Mouse (Mus musculus) ES-Bruce4 (cell line): Measurements from ENCODE around the gene Patj.

ENCODE experiments used
- CTCF ChIP-seq: IDR thresholded peaks from one replicate; pipeline ENCODE4 v1.8.1; 2011; ENCODE audit warnings: low read depth, low read length
- EP300 ChIP-seq: IDR thresholded peaks from 2 replicates; pipeline ENCODE4 v1.6.1; 2011; ENCODE audit warnings: low read depth, low read length; ENCODE audit not compliant: insufficient read depth
- POLR2A ChIP-seq: IDR thresholded peaks from one replicate; pipeline ENCODE4 v1.8.1; 2011; ENCODE audit warnings: low read length; ENCODE audit not compliant: insufficient read depth

- no peak for TF ChIP-seq POLR2A
- TF ChIP-seq EP300: no peak
- TF ChIP-seq CTCF: no peak
Measured at GRCm38 (mm10) chr4:98659032-98659431, 263.4 kb downstream of the Patj start.
